Mouse (Mus musculus): ENCODE measurements at regions not wholly inside any gene's neighbourhood (a gene's known extent, or its start where the extent isn't known, plus 50 kb on each side); places are given as distances from the start of the nearest gene placed in this dataset.

DNA sequence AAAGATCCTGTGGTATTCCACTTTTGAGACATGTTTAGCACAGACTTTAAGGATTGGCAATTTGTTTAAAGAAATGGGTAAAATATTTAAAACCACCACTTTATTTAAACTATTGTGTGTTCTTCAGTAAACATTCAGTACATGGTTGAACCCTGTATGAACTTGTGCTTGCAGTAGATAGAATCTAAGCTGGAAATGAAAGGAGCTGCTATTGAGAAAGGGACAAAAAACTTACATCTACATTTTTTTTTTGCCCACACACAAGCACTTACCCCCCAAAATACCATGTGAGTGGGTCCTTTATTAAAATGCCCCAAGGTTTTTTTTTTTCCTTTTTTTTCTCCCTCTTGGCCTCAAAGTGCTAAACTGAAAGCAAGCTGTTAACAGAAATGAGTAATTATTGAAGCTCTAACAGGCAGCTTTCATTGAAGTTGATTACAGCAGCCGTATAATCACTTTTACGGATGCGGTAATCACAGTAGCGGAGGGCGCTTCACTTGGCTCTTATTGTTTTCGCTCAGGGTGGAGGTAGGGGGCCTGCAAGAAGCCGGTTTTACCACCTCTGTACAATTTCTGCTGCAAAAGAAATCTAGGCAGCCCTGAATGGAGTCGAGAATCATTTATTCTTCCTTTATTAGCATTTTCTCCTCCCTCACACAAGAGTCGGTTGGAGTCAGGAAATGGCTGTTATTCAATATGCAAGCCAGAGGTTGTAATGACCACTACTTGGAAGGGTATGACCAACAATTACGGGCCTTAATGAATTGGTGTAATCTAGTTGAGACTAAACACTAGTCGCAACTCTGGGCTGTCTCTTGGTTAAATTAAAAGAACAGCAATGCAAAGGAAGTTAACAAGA, 257.7 kb downstream of the Lmo4 start:
- no peak for DNase-seq (ENCODE audit: low read depth, low spot score)

DNA sequence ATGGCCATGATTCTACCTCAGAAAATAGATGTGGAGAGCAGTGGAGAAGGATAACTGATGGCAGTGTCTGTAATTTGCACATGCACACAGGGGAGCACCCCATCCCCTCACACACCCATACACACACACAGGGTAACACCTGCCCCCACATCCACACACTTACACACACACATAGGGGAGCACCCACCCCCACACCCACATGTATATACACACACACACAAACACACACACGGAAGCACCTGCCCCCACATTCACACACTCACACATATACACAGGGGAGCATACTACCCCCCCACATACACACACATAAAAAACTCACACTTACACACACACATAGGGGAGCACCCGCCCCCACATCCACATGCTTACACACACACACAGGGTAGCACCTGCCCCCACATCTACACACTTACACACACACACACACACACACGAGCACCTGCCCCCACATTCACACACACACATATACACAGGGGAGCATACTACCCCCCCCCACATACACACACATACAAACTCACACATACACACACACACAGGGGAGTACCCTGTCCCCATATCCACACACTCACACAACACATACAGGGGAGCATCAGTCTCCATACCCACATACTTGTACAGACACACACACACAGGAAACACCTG, 265.8 kb downstream of the Lmo4 start:
- DNase-seq (ENCODE audit: low read depth, low spot score): no peak

DNA sequence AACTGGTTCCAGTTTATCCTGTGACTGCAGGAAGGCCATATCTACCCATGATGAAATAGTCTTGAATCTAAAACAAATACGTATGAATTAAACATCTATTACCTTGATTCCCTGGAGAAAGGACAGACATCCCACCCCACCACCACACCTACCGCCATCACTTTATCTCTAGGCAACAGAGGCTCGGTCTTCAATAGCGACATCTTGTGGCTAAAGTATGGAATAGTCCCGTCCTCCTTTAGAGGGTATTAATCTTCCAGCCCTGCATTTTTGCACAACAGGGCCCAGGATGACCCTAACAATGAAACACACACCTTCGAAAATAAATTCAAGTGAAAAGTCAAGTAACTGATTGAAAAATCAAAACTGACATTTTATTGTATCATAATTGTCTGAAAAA, 279.7 kb downstream of the Lmo4 start:
- no peak for DNase-seq (ENCODE audit: low read depth, low spot score)

DNA sequence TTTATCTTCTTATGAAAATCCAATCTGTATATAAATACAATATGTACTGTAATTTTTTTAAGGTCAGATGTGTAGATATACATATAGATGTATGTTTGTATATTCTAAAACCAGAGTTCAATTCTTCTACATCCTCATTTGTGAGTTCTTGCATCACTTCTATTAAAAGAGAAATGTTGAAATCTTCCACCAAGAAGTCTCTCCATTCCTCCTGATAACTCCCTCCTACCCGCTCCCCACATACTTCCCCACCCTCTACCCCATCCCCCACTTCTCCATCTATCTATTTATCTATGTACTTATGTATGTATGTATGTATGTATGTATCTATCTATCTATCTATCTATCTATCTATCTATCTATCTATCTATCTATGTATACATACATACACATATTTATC, 285.3 kb downstream of the Lmo4 start:
- no peak for DNase-seq (ENCODE audit: low read depth, low spot score)

DNA sequence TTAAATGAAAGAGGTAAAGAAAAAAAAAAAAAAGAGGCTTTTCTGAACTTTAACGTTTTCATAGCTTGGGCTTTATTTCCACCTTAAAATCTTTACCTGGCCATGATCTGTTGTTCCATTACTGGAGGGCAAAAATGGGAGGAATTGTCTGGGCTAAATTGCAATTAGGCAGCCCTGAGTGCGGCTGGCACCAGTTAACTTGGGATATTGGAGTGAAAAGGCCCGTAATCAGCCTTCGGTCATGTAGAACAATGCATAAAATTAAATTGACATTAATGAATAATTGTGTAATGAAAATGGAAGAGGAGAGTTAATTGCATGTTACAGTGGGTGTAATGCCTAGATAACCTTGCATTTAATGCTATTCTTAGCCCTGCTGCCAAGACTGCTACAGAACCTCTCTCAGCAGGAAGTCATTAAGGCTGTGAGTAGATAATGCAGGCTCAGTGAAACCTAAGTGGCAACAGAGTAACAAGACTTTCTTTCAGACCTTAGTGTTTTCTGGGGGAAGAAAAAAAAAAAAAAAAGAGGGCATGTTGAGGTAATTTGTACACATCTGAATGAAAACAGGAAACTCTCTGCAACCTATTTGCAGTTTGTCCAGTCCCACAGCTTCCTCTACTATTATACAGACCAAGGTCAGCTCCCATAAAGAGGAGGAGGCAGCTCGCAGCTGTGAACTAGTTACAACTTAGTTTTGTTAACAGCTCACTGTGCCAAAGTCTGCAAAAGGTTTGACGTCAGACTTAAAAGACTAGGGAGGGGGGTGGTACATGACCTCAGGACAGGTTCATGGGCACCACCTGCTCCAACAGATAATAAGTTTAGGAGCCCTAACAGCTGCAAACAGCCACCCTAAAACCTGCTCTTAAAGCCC, 290.4 kb downstream of the Lmo4 start:
- DNase-seq (ENCODE audit: low read depth, low spot score): no peak

DNA sequence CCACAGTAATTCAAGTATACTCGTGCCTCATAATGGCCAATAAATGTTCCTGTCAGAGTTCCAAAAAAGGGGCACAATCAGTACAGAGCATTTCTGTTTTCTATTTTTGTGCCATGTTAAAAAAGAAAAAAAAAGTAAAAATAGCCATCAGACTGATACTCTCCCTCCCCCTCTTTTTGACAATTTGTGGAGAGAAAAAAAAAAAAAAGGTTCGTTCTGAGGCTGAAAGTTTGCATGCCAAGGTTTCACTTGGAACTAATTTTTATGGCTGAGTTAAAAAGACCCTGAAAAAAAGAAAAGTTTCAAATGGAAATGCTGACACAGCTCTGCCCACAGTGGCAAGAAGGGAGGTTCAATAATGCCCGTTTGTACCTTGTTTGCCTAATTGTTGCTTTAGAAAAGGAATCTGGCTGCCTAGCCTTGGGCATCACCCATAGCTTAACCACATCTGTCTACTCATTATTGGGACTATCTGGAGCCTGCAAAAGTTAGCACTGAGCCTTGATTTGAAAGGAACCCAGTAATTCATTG, 291.9 kb downstream of the Lmo4 start:
- no peak for DNase-seq (ENCODE audit: low read depth, low spot score)

DNA sequence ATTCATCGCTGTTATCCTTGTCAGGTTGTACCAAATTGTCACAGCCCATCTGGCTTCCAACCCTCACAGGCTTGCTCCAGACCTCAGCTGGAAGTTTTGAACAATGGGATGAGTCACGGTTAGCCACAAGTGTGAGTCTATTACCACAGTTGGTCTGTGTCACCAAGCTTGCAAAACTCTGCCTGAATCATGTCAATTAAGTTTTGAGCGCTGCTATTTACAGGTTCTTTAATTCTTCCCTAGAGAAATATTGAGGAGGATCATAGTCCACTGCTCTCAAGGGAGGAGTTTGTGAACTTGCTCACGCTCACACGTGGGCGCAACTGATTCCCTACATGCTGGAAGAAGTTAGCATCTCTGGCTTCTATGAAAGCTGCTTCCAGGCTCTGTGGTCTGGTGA, 292.6 kb downstream of the Lmo4 start:
- DNase-seq (ENCODE audit: low read depth, low spot score): no peak

DNA sequence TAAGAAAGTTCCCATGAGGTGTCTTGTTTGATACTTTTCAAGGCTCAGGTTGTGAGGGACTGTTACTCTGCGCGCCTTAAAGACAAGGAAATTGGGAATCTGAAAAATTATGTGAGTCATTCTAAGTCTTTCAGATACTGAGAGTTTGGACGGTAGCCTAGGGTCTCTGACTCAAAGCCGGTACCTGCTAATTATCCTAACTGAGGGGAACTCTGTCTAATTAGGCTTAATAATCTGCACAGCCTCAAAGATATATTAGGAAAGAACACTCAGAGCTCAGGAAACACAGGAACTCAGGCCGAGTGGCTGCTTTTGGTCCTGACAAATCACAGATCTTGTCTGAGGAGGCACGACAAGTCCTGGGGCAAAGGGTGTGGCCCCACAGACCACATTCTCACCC, 295.7 kb downstream of the Lmo4 start:
- no peak for DNase-seq (ENCODE audit: low read depth, low spot score)

DNA sequence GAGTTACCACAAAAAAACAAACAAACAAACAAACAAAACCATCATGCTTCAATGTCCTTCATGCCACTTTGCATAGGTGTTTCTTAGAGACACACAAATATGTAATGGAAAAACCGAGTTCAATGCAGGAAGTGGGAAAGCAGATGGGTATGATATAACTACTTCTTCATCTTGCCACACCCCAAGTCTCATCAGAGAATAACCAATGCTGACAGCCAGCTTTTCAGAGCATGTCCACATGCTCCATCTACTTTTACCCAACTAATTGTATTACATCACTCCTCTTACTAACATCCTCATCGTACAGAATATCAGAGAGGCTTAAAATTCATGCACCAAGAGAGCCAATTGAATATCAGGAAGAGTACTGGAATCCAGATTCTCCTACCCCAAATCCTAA, 301.6 kb downstream of the Lmo4 start:
- DNase-seq (ENCODE audit: low read depth, low spot score): no peak

DNA sequence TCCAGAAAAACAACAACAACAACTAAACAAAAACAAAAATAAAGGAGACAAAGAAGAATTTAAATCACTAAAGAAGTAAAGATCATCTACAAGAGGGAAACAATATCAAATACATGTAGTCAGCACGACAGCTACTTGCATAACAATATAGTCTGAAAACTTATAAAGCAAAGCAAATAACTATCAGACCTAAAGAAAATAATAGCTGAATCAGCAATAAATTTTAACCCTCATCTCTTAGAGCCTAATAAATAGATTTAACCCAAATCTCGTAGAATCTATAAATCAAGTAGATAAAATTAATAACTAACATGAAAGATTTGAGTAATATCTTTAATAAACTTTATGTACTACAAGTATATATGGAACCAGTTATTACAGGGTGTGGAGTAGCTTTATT, 324.2 kb downstream of the Lmo4 start:
- DNase-seq (ENCODE audit: low read depth, low spot score): no peak

DNA sequence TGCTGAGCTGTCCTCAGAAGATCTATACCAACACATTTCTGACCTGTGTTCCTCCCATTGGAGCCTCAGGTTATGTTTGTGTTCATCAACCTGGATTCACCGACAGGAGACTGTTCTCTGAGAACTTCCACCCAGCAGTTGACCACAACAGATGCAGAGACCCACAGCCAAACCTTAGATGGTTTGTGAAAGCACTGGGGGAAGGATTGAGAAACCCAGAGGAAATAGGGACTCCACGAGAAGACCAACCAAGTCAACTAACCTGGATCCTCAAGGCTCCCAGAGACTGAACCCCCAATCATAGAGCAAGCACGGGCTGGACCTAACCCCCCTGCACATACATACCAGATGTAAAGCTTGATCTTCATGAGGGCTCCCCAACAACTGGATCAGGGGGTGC, 331.1 kb downstream of the Lmo4 start:
- no peak for DNase-seq (ENCODE audit: low read depth, low spot score)

DNA sequence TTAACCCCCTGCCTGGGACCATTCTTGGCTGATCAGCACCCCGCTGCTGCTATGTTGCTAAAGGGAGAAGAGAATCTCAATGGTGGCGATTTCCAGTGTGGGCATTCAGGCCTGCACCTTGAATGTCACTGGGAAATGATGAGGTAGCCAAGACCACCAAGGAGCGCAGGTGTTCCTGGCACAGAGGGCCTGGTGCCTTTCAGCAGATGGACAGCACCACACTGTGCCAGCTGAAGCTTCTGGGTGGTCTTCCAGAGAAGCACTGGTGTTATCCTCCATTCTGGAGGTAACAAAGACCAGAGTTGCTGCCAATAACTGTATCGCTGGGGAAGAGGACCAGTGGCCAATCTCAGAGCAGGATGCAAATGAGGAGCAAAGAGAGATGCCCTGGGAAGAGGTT, 338.5 kb downstream of the Lmo4 start:
- DNase-seq (ENCODE audit: low read depth, low spot score): no peak

DNA sequence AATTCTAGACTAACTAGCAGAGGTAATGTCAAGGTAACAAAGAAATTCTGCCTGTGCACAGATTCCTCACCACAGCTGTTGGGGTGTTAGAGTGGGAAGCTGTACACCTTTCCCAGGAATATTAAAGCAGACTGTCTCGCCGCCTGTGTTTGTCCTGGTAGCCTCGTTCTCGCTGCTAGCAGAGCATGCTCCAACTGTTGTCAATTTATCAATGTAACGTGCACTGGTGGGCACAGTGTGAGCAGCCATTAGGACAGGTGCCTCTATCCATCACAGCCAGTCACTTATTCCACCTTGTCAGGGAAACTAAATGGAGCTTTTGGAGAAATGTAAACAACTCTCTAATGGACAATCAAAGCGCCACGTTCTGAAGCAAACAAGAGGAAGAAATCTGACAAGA, 339.4 kb downstream of the Lmo4 start:
- no peak for DNase-seq (ENCODE audit: low read depth, low spot score)

DNA sequence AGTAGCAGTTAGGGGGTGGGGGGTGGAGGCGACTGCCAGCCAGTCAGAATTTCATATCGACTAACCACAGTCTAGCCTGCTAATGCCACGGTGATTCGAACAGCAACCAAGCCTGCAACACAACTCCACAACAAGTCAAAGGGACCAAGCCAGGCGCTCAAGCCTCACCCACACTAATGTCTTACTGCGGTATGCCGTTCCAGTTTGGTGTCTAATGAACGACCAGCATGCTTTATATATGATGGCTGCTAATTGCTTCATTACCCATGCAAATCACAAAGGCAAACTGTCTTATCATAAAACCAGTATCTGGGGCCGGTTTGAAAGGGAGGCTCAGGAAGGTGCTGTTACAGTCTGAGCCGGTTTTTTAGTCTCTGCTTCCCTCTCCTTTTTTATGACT, 340.5 kb downstream of the Lmo4 start:
- no peak for DNase-seq (ENCODE audit: low read depth, low spot score)

DNA sequence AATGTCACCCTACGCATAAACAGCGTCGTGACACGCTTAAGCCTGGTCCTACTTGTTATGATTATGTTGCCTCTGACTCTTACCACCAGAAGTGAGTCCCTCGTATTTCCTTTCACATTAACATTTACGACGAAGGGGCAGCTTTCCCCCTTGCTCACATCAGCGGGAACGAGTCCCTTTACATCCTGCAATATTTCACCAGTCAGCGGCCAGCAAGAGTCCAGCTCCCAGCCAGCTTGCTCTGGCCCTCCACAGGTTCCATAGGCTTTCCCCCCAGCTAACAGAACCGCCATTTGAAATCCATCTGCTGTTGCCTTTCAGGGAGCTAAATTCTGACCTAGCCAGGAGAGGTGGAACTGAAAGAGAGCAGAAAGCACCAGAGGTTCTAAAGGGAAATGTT, 342.5 kb downstream of the Lmo4 start:
- DNase-seq (ENCODE audit: low read depth, low spot score): no peak

DNA sequence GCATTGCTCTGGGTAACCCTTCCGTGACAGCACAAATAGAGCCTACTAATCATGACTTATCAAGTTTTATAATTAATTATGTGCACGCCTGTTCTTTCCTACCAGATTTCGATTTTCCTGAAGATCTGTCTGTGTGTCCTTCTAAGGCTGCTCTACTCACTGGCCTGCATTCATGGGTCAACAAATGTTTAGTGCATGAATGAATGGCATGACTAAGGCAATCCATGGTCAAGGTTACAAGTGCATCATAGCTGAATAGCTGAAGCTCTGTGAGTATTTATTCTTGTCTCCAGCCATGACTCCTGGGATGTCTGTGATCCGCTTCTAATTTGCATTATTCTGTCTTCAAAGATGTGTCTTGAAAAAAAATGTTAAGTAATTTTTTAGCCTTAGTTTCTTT, 343.2 kb downstream of the Lmo4 start:
- DNase-seq (ENCODE audit: low read depth, low spot score): no peak

DNA sequence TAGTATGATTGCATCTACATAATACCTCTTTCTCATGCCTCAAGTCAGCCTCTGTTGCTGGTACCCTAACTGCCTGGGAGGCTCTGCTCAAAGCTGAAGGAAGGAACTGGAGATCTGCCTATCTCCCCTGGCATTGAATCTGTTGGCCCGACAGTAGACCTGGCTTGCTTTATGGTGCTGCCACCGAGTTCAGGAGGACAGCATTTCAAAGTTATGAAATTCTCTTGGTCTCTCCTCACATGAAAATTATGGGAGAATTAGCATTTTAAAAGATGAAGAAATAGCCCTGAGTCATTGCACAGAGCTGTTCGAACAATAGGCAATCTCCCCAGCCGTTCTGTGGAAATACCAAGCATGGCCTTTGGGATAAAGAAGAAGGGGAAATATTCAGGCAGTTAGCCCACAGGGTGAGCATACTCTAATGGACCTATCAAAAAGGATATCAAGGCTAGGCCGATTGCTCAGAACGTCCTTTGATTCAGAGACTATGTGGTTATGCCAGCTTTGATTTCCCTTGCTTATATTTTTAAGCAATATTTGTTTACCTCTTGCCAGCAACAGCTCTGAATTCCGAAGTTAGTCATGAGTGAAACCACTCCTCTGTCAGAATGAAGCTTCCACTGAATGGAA, 369.3 kb downstream of the Lmo4 start:
- no peak for DNase-seq (ENCODE audit: low read depth, low spot score)

DNA sequence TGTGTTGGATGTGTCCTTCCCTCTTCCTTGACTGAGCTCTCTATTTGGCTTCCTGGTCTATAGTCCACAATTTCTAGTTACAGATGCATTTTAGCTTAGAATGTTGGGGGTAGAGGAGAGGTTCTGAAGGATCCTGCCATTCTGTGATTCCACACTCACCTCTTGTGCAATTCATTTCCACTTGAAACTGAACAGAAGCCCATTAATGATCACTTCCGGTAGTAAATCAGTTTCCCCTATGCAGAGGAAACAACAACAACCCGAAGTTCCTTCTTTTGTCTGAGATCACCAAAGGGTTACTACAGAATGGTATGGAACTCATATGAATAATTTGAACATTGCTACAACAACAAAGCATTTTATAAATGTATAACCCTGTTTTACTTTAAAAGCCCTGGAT, 370.3 kb downstream of the Lmo4 start:
- no peak for DNase-seq (ENCODE audit: low read depth, low spot score)

DNA sequence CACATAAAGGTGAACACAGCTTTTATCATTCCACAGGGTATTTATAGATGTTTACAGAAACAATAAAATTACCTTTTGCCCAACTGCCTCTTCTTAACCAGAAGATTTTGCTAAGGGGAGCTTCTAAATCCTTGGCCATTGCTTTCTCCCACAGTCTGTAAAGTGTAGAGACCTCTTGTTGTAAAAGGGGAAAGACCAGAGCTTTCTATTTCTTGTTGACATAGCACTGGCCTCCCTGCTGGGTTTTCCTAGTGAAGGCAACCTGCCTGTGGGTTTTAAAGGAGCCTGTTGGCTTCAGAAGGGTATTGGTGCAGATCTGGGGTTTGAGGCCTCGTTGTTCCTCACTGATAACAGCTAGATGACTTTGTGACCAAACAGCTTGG, 381.6 kb downstream of the Lmo4 start:
- no peak for DNase-seq (ENCODE audit: low read depth, low spot score)

DNA sequence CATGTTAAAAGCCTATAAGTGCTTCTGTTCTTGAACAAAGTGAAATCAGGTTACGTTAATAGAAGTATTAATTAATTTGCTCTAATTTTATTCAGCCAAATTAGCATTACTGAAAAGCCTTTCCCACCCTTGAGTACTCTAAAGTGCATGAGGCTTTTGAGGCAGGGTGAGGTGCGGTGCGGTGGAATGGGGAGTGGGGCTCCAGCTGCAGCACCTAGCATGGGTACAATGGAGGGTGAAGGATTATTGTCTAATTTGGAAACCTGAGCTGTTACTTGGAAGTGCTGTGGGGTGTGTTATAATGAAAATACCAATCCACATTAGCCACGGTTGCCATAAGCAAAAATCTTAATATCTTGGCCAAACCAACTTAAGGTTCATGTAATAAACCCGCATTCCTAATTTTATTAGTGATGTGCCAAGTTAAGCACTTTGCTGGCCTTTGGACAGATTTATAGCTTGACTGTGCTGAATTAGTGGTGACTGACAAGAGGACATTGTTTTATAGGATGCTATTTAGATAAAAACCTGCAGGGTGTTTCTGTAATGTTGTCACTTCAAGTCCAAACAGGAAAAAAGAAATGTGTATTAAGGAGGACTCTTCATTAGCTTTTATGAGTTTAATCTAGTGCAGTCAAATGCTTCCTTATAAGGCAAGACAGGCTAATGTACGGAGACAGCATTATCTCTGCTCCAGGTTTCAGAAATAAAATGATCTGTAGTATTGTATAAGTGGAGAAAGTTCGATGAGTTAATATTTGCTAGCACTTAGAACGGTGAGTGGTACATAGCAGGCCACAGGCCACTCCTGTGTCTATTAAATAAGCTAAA, 382.2 kb downstream of the Lmo4 start:
- no peak for DNase-seq (ENCODE audit: low read depth, low spot score)

DNA sequence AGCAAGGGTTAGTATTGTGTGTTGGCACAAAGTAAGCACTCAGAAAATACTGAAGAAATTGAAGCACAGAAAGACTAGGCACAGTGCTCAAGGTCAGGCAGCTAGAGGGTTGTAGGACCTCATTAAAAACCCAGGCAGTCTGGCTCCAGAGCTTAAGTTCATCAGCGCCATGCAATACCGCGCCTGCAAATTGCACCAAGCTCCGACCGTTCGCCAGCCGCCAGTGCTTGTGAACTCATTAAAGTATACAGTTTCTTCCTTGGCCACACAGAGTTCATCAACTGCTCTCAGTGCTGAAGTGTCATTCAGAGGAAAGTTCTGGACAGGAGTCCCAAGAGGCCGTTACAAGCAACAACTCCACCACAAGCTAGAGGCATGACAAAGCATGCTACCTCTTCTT, 397.5 kb downstream of the Lmo4 start:
- DNase-seq (ENCODE audit: low read depth, low spot score): no peak

All from ZHBTc4 (cell line).